Mouse (Mus musculus) ovary, postnatal 14 days (tissue): ENCODE data around the gene Slc25a51.

Source experiments
- DNase-seq: peaks from one replicate; pipeline ENCODE4 v3.0.0; 2022; ENCODE audit warnings: low spot score

Slc25a51 gene

GRCm38 (mm10) chr4:45423406-45423805, 14.8 kb upstream of the Slc25a51 start:
- no peak for DNase-seq

- DNase-seq, result no peak
Measured at GRCm38 (mm10) chr4:45422640-45423039, 14.1 kb upstream of the Slc25a51 start.

- DNase-seq, result no peak
Measured at GRCm38 (mm10) chr4:45421519-45422260, 13.1 kb upstream of the Slc25a51 start.

GRCm38 (mm10) chr4:45420733-45421132, 12.2 kb upstream of the Slc25a51 start:
- no peak for DNase-seq

- DNase-seq, result no peak
Measured at GRCm38 (mm10) chr4:45419051-45419450, 10.5 kb upstream of the Slc25a51 start.

GRCm38 (mm10) chr4:45418229-45418950, 9.8 kb upstream of the Slc25a51 start:
- peak; percentile 47 for DNase-seq

GRCm38 (mm10) chr4:45416314-45416713, 7.7 kb upstream of the Slc25a51 start:
- DNase-seq, result no peak

GRCm38 (mm10) chr4:45413674-45414338, 5.2 kb upstream of the Slc25a51 start:
- no peak for DNase-seq

- DNase-seq, result no peak
Measured at GRCm38 (mm10) chr4:45412433-45413192, 4.0 kb upstream of the Slc25a51 start.

- DNase-seq, result no peak
Measured at GRCm38 (mm10) chr4:45411181-45411790, 2.7 kb upstream of the Slc25a51 start.

- peak; percentile 45 for DNase-seq
Measured at GRCm38 (mm10) chr4:45409270-45409669, 704 bp upstream of the Slc25a51 start.

- no peak for DNase-seq
Measured at GRCm38 (mm10) chr4:45407703-45408334, 747 bp downstream of the Slc25a51 start.

GRCm38 (mm10) chr4:45407001-45407702, 1.4 kb downstream of the Slc25a51 start:
- DNase-seq, result no peak

- no peak for DNase-seq
Measured at GRCm38 (mm10) chr4:45406397-45406796, 2.2 kb downstream of the Slc25a51 start.

GRCm38 (mm10) chr4:45405315-45405714, 3.3 kb downstream of the Slc25a51 start:
- DNase-seq, result no peak

GRCm38 (mm10) chr4:45404086-45404485, 4.5 kb downstream of the Slc25a51 start:
- no peak for DNase-seq

GRCm38 (mm10) chr4:45403499-45403878, 5.1 kb downstream of the Slc25a51 start:
- DNase-seq, result no peak

- DNase-seq, result no peak
Measured at GRCm38 (mm10) chr4:45402878-45403498, 5.6 kb downstream of the Slc25a51 start.

GRCm38 (mm10) chr4:45402281-45402680, 6.3 kb downstream of the Slc25a51 start:
- no peak for DNase-seq
